8 mouse cellular contexts compared by ENCODE assay signal in genomic region chr10:77417240-77418102, GRCm38 (mm10). TPM values are rescaled to one million over a fixed set of nuclear protein-coding genes. Genes with fewer than 3 reads are reported as not detected.
A peak's percentile ranks its signal among the peaks of the same experiment; 100 is the strongest.
DNase-seq lines count a peak whose midpoint lies in the region; ATAC-seq and TF ChIP-seq lines count a peak whose summit lies in the region.

No protein-coding gene starts in this region.

- H3K27ac ChIP-seq in forebrain, embryonic 10.5 days, result peak overlapping the region; percentile 86
- H3K27ac ChIP-seq in hindbrain, embryonic 15.5 days (replicated peaks), result peak overlapping the region; percentile 76
- H3K27ac ChIP-seq in stomach, embryonic 15.5 days, result no peak overlapping the region

- H3K4me1 ChIP-seq in forebrain, embryonic 10.5 days, result peaks cover 34% of the 10 kb centered on the region
- peaks cover 25% of the 10 kb centered on the region for H3K4me1 ChIP-seq in hindbrain, embryonic 15.5 days (replicated peaks)
- H3K4me1 ChIP-seq in stomach, embryonic 15.5 days, result peaks cover 9% of the 10 kb centered on the region

- H3K4me3 ChIP-seq in forebrain, embryonic 10.5 days, result peak overlapping the region; percentile 84
- peak overlapping the region; percentile 81 for H3K4me3 ChIP-seq in hindbrain, embryonic 15.5 days
- H3K4me3 ChIP-seq in stomach, embryonic 15.5 days (replicated peaks), result peak overlapping the region; percentile 80

- peak; percentile 15 to 21 for DNase-seq in spleen, postnatal 10 days (ENCODE audit: low spot score in 2 of 2)
- DNase-seq in spleen, adult 12 weeks (ENCODE audit: low spot score), result no peak
- DNase-seq in brain, embryonic 14.5 days (ENCODE audit: low read depth), result peak; percentile 33
- DNase-seq in forebrain, embryonic 10.5 days (ENCODE audit: extremely low spot score, low spot score), result peak; percentile 44
- DNase-seq in lung, postnatal 4 days, result peak; percentile 29 to 53
- no peak for DNase-seq in adipocyte (ENCODE audit: low spot score)

- H3K9ac ChIP-seq in hindbrain, embryonic 15.5 days, result peak overlapping the region; percentile 65
- peak overlapping the region; percentile 41 for H3K9ac ChIP-seq in stomach, embryonic 15.5 days

- ATAC-seq in hindbrain, embryonic 15.5 days (ENCODE audit: low FRiP score, low read depth), result peak; percentile 83
- ATAC-seq in stomach, embryonic 15.5 days (ENCODE audit: insufficient read depth, low FRiP score, low read depth), result peak; percentile 37

- TF ChIP-seq POLR2A in brain, embryonic 14.5 days (IDR thresholded peaks at IDR 0.05; ENCODE audit: borderline replicate concordance, extremely low read depth, insufficient read depth, insufficient read length, poor library complexity, severe bottlenecking), result no peak

- H3K27me3 ChIP-seq in forebrain, embryonic 10.5 days (ENCODE audit: poor library complexity, severe bottlenecking), result peaks cover 32% of the 10 kb centered on the region
- no peaks in the 10 kb centered on the region for H3K27me3 ChIP-seq in hindbrain, embryonic 15.5 days
- peaks cover 19% of the 10 kb centered on the region for H3K27me3 ChIP-seq in stomach, embryonic 15.5 days (replicated peaks)

- H3K9me3 ChIP-seq in forebrain, embryonic 10.5 days, result peaks cover 3% of the 10 kb centered on the region; the same call in 1 of the 2 replicates
- no peaks in the 10 kb centered on the region for H3K9me3 ChIP-seq in hindbrain, embryonic 15.5 days
- no peaks in the 10 kb centered on the region for H3K9me3 ChIP-seq in stomach, embryonic 15.5 days

- peak overlapping the region; percentile 85 for H3K4me2 ChIP-seq in hindbrain, embryonic 15.5 days
- peak overlapping the region; percentile 98 for H3K4me2 ChIP-seq in stomach, embryonic 15.5 days

- WGBS in forebrain, embryonic 10.5 days, result under 1% methylated on average over 70 of the region's 70 CpGs
- under 1% methylated on average over 66 of the region's 70 CpGs for WGBS in hindbrain, embryonic 15.5 days
- WGBS in stomach, embryonic 15.5 days, result under 1% methylated on average over 70 of the region's 70 CpGs

- H3K36me3 ChIP-seq in forebrain, embryonic 10.5 days (replicated peaks), result no peaks in the 10 kb centered on the region
- H3K36me3 ChIP-seq in hindbrain, embryonic 15.5 days, result no peaks in the 10 kb centered on the region
- no peaks in the 10 kb centered on the region for H3K36me3 ChIP-seq in stomach, embryonic 15.5 days

- no peak for TF ChIP-seq CTCF in brain, embryonic 14.5 days (IDR thresholded peaks at IDR 0.05; ENCODE audit: borderline replicate concordance, extremely low read depth, insufficient read depth, insufficient read length)

RNA-seq across cellular contexts. Expression of gene Adarb1, which starts 0.6 kb away (rescaled TPM):
- 18.0 and 22.4 TPM in 2 replicates for polyA plus RNA-seq in brain, embryonic 14.5 days (2012; rRNA removed)
- 6.3 and 7.1 TPM in 2 replicates for polyA plus RNA-seq in forebrain, embryonic 10.5 days (2016; fragmentation: Nextera tagmentation; extraction: Ambion mirVana)
- polyA plus RNA-seq in hindbrain, embryonic 15.5 days (2015; fragmentation: Nextera tagmentation; extraction: Ambion mirVana), result 20.5 and 21.5 TPM in 2 replicates
- polyA plus RNA-seq in stomach, embryonic 15.5 days (2015; fragmentation: Nextera tagmentation; extraction: Ambion mirVana), result 6.3 and 7.2 TPM in 2 replicates

Comparison
In these comparisons a context has a peak if more than half of its experiments do, and no peak if none do; other contexts are left out.
1. DNase-seq: peak in spleen, postnatal 10 days (2 of 2), brain, embryonic 14.5 days (single experiment), forebrain, embryonic 10.5 days (single experiment) and lung, postnatal 4 days (2 of 2); none in spleen, adult 12 weeks (single experiment) and adipocyte (single experiment).
2. Peak in every context shown above with its lines, with median percentiles within 50 percentile points of each other: H3K4me3 ChIP-seq.